Mouse (Mus musculus) lung, embryonic 16.5 days (tissue): ENCODE measurements around the gene Gstm7. TPM values are rescaled to one million over a fixed set of nuclear protein-coding genes. Genes with fewer than 3 reads are reported as not detected.
"Not testable (repeated sequence)": the region's sequence is repeated elsewhere in the genome, so short reads cannot be mapped to it uniquely, and the experiment has no call there.

Experiments
- ATAC-seq: fragments of 200-750 bp; cut with Nextera tagmentation; 2 replicates; pipeline ENCODE4 v1.8.0; 2017; ENCODE audit warnings: low read depth, mild to moderate bottlenecking, moderate library complexity
- H3K27ac ChIP-seq: fragments of 300-500 bp; sonication (generic); 2 replicates; pipeline ENCODE4 v1.5.1; 2014; ENCODE audit warnings: mild to moderate bottlenecking, control low read depth, low read length
- H3K27me3 ChIP-seq: fragments of 300-500 bp; sonication (generic); 2 replicates; pipeline ENCODE4 v1.6.1; 2014; ENCODE audit warnings: low read depth, low read length, mixed read lengths; ENCODE audit not compliant: control insufficient read depth, insufficient read depth
- H3K36me3 ChIP-seq: fragments of 300-500 bp; sonication (generic); 2 replicates; pipeline ENCODE4 v1.6.1; 2014; ENCODE audit warnings: low read length; ENCODE audit not compliant: control insufficient read depth, insufficient read depth
- H3K4me1 ChIP-seq: fragments of 300-500 bp; sonication (generic); replicated peaks from 2 replicates; pipeline ENCODE4 v1.6.1; 2014; ENCODE audit warnings: low read length, mixed read lengths; ENCODE audit not compliant: control insufficient read depth, insufficient read depth
- H3K4me2 ChIP-seq: fragments of 300-500 bp; sonication (generic); 2 replicates; pipeline ENCODE4 v1.6.1; 2014; ENCODE audit warnings: low read depth, low read length, control low read depth
- H3K4me3 ChIP-seq: fragments of 300-500 bp; sonication (generic); 2 replicates; pipeline ENCODE4 v1.5.1; 2014; ENCODE audit warnings: mild to moderate bottlenecking, low read length, control low read depth
- H3K9ac ChIP-seq: fragments of 300-500 bp; sonication (generic); 2 replicates; pipeline ENCODE4 v1.6.1; 2014; ENCODE audit warnings: low read length, control low read depth
- H3K9me3 ChIP-seq: fragments of 300-500 bp; sonication (generic); 2 replicates; pipeline ENCODE4 v1.6.1; 2016; ENCODE audit warnings: low read length; ENCODE audit not compliant: control insufficient read depth
- WGBS: fragments of 180-500 bp; shearing (Covaris S2); extraction: QIAGEN DNeasy Blood & Tissue Kit; methylation state at CpG from one replicate; pipeline ENCODE4 v1.1.7; 2014; 5-methylcytosine and 5-hydroxymethylcytosine counted together
- polyA plus RNA-seq: library from polyadenylated mRNA; unstranded; fragments of >200 nt; fragmentation: Nextera tagmentation; extraction: Ambion mirVana; gene quantifications from 2 replicates; pipeline ENCODE4 v1.2.1, GENCODE M21; 2015

Gene Gstm7
- polyA plus RNA-seq: 11.0 and 12.3 TPM in 2 replicates

- no peaks in the 10 kb centered on the region for H3K9me3 ChIP-seq
- 2% methylated on average over 10 of the region's 10 CpGs for WGBS
- H3K4me1 ChIP-seq: peaks cover 8% of the 10 kb centered on the region
- H3K4me2 ChIP-seq: peak within 1 kb of the TSS; percentile 50
- no peaks in the 10 kb centered on the region for H3K27me3 ChIP-seq
- peak within 1 kb of the TSS; percentile 33 for H3K4me3 ChIP-seq
- no peaks in the 10 kb centered on the region for H3K36me3 ChIP-seq
- ATAC-seq: peak; percentile 97
- H3K27ac ChIP-seq: peak within 1 kb of the TSS; percentile 28; the same call in 1 of the 2 replicates
- H3K9ac ChIP-seq: 0 out of 2 replicates have a peak within 1 kb of the TSS, but pooled peaks have one; percentile 38
Measured at GRCm38 (mm10) chr3:107931670-107932069, at the start of gene Gstm7. Gene Gstm7 (minus strand): TSS chr3:107931817.

GRCm38 (mm10) chr3:107981261-107981660 lies 49.6 kb upstream of the Gstm7 start:
- H3K27ac ChIP-seq: no peak overlapping the region
- H3K4me1 ChIP-seq: peaks cover 11% of the 10 kb centered on the region
- no peaks in the 10 kb centered on the region for H3K36me3 ChIP-seq
- H3K4me3 ChIP-seq: no peak overlapping the region
- no peak overlapping the region for H3K9ac ChIP-seq
- no peak for ATAC-seq
- no peaks in the 10 kb centered on the region for H3K9me3 ChIP-seq
- H3K4me2 ChIP-seq: no peak overlapping the region
- WGBS: 73% methylated on average over 3 of the region's 3 CpGs
- H3K27me3 ChIP-seq: no peaks in the 10 kb centered on the region

- 63% methylated on average over 3 of the region's 3 CpGs for WGBS
- ATAC-seq: no peak
Measured at GRCm38 (mm10) chr3:107977691-107978090, 46.1 kb upstream of the Gstm7 start.

GRCm38 (mm10) chr3:107974237-107974636 lies 42.6 kb upstream of the Gstm7 start:
- Histone ChIP-seq H3K4me2 (no peak overlapping the region), H3K4me1 (no peaks in the 10 kb centered on the region), H3K4me3 (no peak overlapping the region), H3K36me3 (no peaks in the 10 kb centered on the region), H3K27me3 (no peaks in the 10 kb centered on the region; the same call in 1 of the 2 replicates), H3K9ac (no peak overlapping the region), H3K27ac (no peak overlapping the region), H3K9me3 (no peaks in the 10 kb centered on the region)
- no peak for ATAC-seq
- 89% methylated on average over 1 of the region's 1 CpGs for WGBS

More at GRCm38 (mm10) chr3:107977691-107978090, 46.1 kb upstream of the Gstm7 start:
- Histone ChIP-seq H3K9me3 (no peaks in the 10 kb centered on the region), H3K4me2 (no peak overlapping the region), H3K27me3 (no peaks in the 10 kb centered on the region), H3K4me1 (no peaks in the 10 kb centered on the region), H3K27ac (no peak overlapping the region), H3K4me3 (no peak overlapping the region), H3K36me3 (no peaks in the 10 kb centered on the region), H3K9ac (no peak overlapping the region)

GRCm38 (mm10) chr3:107972070-107972469 lies 40.5 kb upstream of the Gstm7 start:
- 67% methylated on average over 3 of the region's 3 CpGs for WGBS
- no peak for ATAC-seq

GRCm38 (mm10) chr3:107971101-107971500 lies 39.5 kb upstream of the Gstm7 start:
- ATAC-seq, H3K27me3 ChIP-seq, H3K27ac ChIP-seq, H3K4me2 ChIP-seq, H3K4me3 ChIP-seq, H3K36me3 ChIP-seq, H3K9me3 ChIP-seq, H3K4me1 ChIP-seq, H3K9ac ChIP-seq: not testable (repeated sequence)
- 47% methylated on average over 3 of the region's 3 CpGs for WGBS

More at GRCm38 (mm10) chr3:107972070-107972469, 40.5 kb upstream of the Gstm7 start:
- H3K4me3 ChIP-seq: no peak overlapping the region
- no peaks in the 10 kb centered on the region; the same call in 1 of the 2 replicates for H3K27me3 ChIP-seq
- H3K4me2 ChIP-seq: no peak overlapping the region
- H3K27ac ChIP-seq: no peak overlapping the region
- H3K36me3 ChIP-seq: no peaks in the 10 kb centered on the region
- H3K9me3 ChIP-seq: no peaks in the 10 kb centered on the region
- no peaks in the 10 kb centered on the region for H3K4me1 ChIP-seq
- H3K9ac ChIP-seq: no peak overlapping the region

GRCm38 (mm10) chr3:107968724-107969395 lies 37.2 kb upstream of the Gstm7 start, which contains the start of gene Gstm3:
Gene Gstm3 (minus strand): TSS chr3:107969283.
- Histone ChIP-seq H3K27ac (no peak within 1 kb of the TSS), H3K4me1 (no peaks in the 10 kb centered on the region; the same call in 1 of the 2 replicates), H3K36me3 (no peaks in the 10 kb centered on the region), H3K27me3 (no peaks in the 10 kb centered on the region; the same call in 1 of the 2 replicates), H3K9me3 (no peaks in the 10 kb centered on the region), H3K4me2 (no peak within 1 kb of the TSS), H3K9ac (no peak within 1 kb of the TSS), H3K4me3 (no peak within 1 kb of the TSS)
- ATAC-seq: no peak
- 27% methylated on average over 13 of the region's 13 CpGs for WGBS

GRCm38 (mm10) chr3:107966631-107967030 lies 35.0 kb upstream of the Gstm7 start:
- H3K4me1 ChIP-seq: no peaks in the 10 kb centered on the region; the same call in 1 of the 2 replicates
- no peaks in the 10 kb centered on the region for H3K9me3 ChIP-seq
- no peaks in the 10 kb centered on the region for H3K36me3 ChIP-seq
- no peak overlapping the region for H3K27ac ChIP-seq
- H3K9ac ChIP-seq: no peak overlapping the region
- no peak overlapping the region for H3K4me2 ChIP-seq
- ATAC-seq: no peak
- H3K27me3 ChIP-seq: no peaks in the 10 kb centered on the region; the same call in 1 of the 2 replicates
- no peak overlapping the region for H3K4me3 ChIP-seq
- WGBS: 83% methylated on average over 5 of the region's 5 CpGs

- Histone ChIP-seq H3K4me1 (no peaks in the 10 kb centered on the region; the same call in 1 of the 2 replicates), H3K36me3 (no peaks in the 10 kb centered on the region), H3K4me3 (no peak overlapping the region), H3K4me2 (no peak overlapping the region), H3K27me3 (no peaks in the 10 kb centered on the region; the same call in 1 of the 2 replicates), H3K27ac (no peak overlapping the region), H3K9ac (no peak overlapping the region), H3K9me3 (no peaks in the 10 kb centered on the region)
- no peak for ATAC-seq
- WGBS: 55% methylated on average over 1 of the region's 1 CpGs
Measured at GRCm38 (mm10) chr3:107965592-107965991, 34.0 kb upstream of the Gstm7 start.
